Mouse (Mus musculus) lung, adult 2 months (tissue): ENCODE data around the gene Agfg2.

Source experiments
- CTCF ChIP-seq: fragments of 200-500 bp; IDR thresholded peaks from 2 replicates; pipeline ENCODE4 v1.5.1; 2011; ENCODE audit warnings: mild to moderate bottlenecking, low read length, control low read depth; ENCODE audit not compliant: insufficient read depth
- POLR2A ChIP-seq: fragments of 200-500 bp; IDR thresholded peaks from 2 replicates; pipeline ENCODE4 v1.6.1; 2011; ENCODE audit warnings: low read depth, mild to moderate bottlenecking, control low read depth, low read length, borderline replicate concordance; ENCODE audit errors: extremely low read depth

- no peak for TF ChIP-seq CTCF
- no peak for TF ChIP-seq POLR2A
Measured at GRCm38 (mm10) chr5:137672361-137672760, 12.2 kb downstream of the Agfg2 start.
